Mouse (Mus musculus): ENCODE data around the gene Klrb1c. TPM values are rescaled to one million over a fixed set of nuclear protein-coding genes. Genes with fewer than 3 reads are reported as not detected.
"Not testable (repeated sequence)": the region's sequence is repeated elsewhere in the genome, so short reads cannot be mapped to it uniquely, and the experiment has no call there.

Klrb1c gene
- polyA plus RNA-seq, 1 experiment from 2014 or later = 0.25 TPM

GRCm38 (mm10) chr6:128761144-128761540, 27.9 kb downstream of the Klrb1c start:
- Histone ChIP-seq H3K27me3 (ENCODE audit: control insufficient read depth, insufficient read depth, low read depth, low read length) (no peaks in the 10 kb centered on the region), H3K4me2 (ENCODE audit: low read depth, low read length) (peak overlapping the region; percentile 52), H3K9ac (ENCODE audit: low read length) (peak overlapping the region; percentile 41), H3K4me3 (ENCODE audit: low read length) (peak overlapping the region; percentile 69), H3K36me3 (ENCODE audit: control insufficient read depth, insufficient read depth, low read length) (no peaks in the 10 kb centered on the region), H3K27ac (ENCODE audit: low read length) (0 out of 2 replicates have a peak overlapping the region, but pooled peaks have one; percentile 24), H3K4me1 (replicated peaks; ENCODE audit: control insufficient read depth, insufficient read depth, low read length) (peaks cover 5% of the 10 kb centered on the region; the same call in 1 of the 2 replicates), H3K9me3 (ENCODE audit: control insufficient read depth, low read length) (no peaks in the 10 kb centered on the region)
- no peak for ATAC-seq (ENCODE audit: low read depth)
- WGBS = 31% methylated on average over 5 of the region's 5 CpGs

GRCm38 (mm10) chr6:128760416-128761143, 28.4 kb downstream of the Klrb1c start:
- not testable (repeated sequence) for H3K4me1 ChIP-seq (replicated peaks; ENCODE audit: control insufficient read depth, insufficient read depth, low read length); H3K27me3 ChIP-seq (ENCODE audit: control insufficient read depth, insufficient read depth, low read depth, low read length); H3K36me3 ChIP-seq (ENCODE audit: control insufficient read depth, insufficient read depth, low read length); H3K9me3 ChIP-seq (ENCODE audit: control insufficient read depth, low read length)
- peak overlapping the region; percentile 69 for H3K4me3 ChIP-seq (ENCODE audit: low read length)
- WGBS = under 1% methylated on average over 43 of the region's 44 CpGs
- peak overlapping the region; percentile 52 for H3K4me2 ChIP-seq (ENCODE audit: low read depth, low read length)
- H3K9ac ChIP-seq (ENCODE audit: low read length) = peak overlapping the region; percentile 72
- ATAC-seq (ENCODE audit: low read depth) = peak; percentile 77
- H3K27ac ChIP-seq (ENCODE audit: low read length) = peak overlapping the region; percentile 86

GRCm38 (mm10) chr6:128760016-128760415, 29.0 kb downstream of the Klrb1c start:
- H3K36me3 ChIP-seq (ENCODE audit: control insufficient read depth, insufficient read depth, low read length); H3K4me1 ChIP-seq (replicated peaks; ENCODE audit: control insufficient read depth, insufficient read depth, low read length); H3K9me3 ChIP-seq (ENCODE audit: control insufficient read depth, low read length); H3K27me3 ChIP-seq (ENCODE audit: control insufficient read depth, insufficient read depth, low read depth, low read length): not testable (repeated sequence)
- Histone ChIP-seq H3K4me3 (ENCODE audit: low read length) (peak overlapping the region; percentile 69), H3K4me2 (ENCODE audit: low read depth, low read length) (peak overlapping the region; percentile 45), H3K9ac (ENCODE audit: low read length) (peak overlapping the region; percentile 72), H3K27ac (ENCODE audit: low read length) (peak overlapping the region; percentile 86)
- 0% methylated on average over 22 of the region's 22 CpGs for WGBS
- ATAC-seq (ENCODE audit: low read depth) = peak; percentile 49

- Histone ChIP-seq H3K4me2 (ENCODE audit: low read depth, low read length) (no peak overlapping the region), H3K4me3 (ENCODE audit: low read length) (no peak overlapping the region; the same call in 1 of the 2 replicates), H3K36me3 (ENCODE audit: control insufficient read depth, insufficient read depth, low read length) (no peaks in the 10 kb centered on the region), H3K9me3 (ENCODE audit: control insufficient read depth, low read length) (no peaks in the 10 kb centered on the region), H3K9ac (ENCODE audit: low read length) (no peak overlapping the region), H3K4me1 (replicated peaks; ENCODE audit: control insufficient read depth, insufficient read depth, low read length) (peaks cover 7% of the 10 kb centered on the region; the same call in 1 of the 2 replicates), H3K27ac (ENCODE audit: low read length) (no peak overlapping the region), H3K27me3 (ENCODE audit: control insufficient read depth, insufficient read depth, low read depth, low read length) (no peaks in the 10 kb centered on the region)
- 78% methylated on average over 5 of the region's 5 CpGs for WGBS
- ATAC-seq (ENCODE audit: low read depth) = no peak
Observed at GRCm38 (mm10) chr6:128759221-128759950, 29.6 kb downstream of the Klrb1c start.

- not testable (repeated sequence) for H3K4me2 ChIP-seq (ENCODE audit: low read depth, low read length); H3K9me3 ChIP-seq (ENCODE audit: control insufficient read depth, low read length); H3K4me3 ChIP-seq (ENCODE audit: low read length); H3K27me3 ChIP-seq (ENCODE audit: control insufficient read depth, insufficient read depth, low read depth, low read length); H3K27ac ChIP-seq (ENCODE audit: low read length); H3K36me3 ChIP-seq (ENCODE audit: control insufficient read depth, insufficient read depth, low read length); H3K9ac ChIP-seq (ENCODE audit: low read length); H3K4me1 ChIP-seq (replicated peaks; ENCODE audit: control insufficient read depth, insufficient read depth, low read length); ATAC-seq (ENCODE audit: low read depth)
- WGBS = 24% methylated on average over 4 of the region's 4 CpGs
Observed at GRCm38 (mm10) chr6:128755402-128755763, 33.6 kb downstream of the Klrb1c start.

GRCm38 (mm10) chr6:128754748-128755401, 34.1 kb downstream of the Klrb1c start:
- Histone ChIP-seq H3K4me3 (ENCODE audit: low read length) (0 out of 2 replicates have a peak overlapping the region, but pooled peaks have one; percentile 20), H3K4me2 (ENCODE audit: low read depth, low read length) (peak overlapping the region; percentile 36; the same call in 1 of the 2 replicates)

GRCm38 (mm10) chr6:128754265-128754664, 34.8 kb downstream of the Klrb1c start:
- not testable (repeated sequence) for H3K9me3 ChIP-seq (ENCODE audit: control insufficient read depth, low read length); H3K4me1 ChIP-seq (replicated peaks; ENCODE audit: control insufficient read depth, insufficient read depth, low read length); H3K27me3 ChIP-seq (ENCODE audit: control insufficient read depth, insufficient read depth, low read depth, low read length); H3K36me3 ChIP-seq (ENCODE audit: control insufficient read depth, insufficient read depth, low read length)
- Histone ChIP-seq H3K27ac (ENCODE audit: low read length) (peak overlapping the region; percentile 27), H3K4me2 (ENCODE audit: low read depth, low read length) (peak overlapping the region; percentile 36), H3K4me3 (ENCODE audit: low read length) (peak overlapping the region; percentile 20; the same call in 1 of the 2 replicates), H3K9ac (ENCODE audit: low read length) (peak overlapping the region; percentile 20; the same call in 1 of the 2 replicates)
- ATAC-seq (ENCODE audit: low read depth) = peak; percentile 89
- 20% methylated on average over 10 of the region's 10 CpGs for WGBS

More at GRCm38 (mm10) chr6:128754748-128755401, 34.1 kb downstream of the Klrb1c start:
- H3K9ac ChIP-seq (ENCODE audit: low read length); H3K27me3 ChIP-seq (ENCODE audit: control insufficient read depth, insufficient read depth, low read depth, low read length); H3K4me1 ChIP-seq (replicated peaks; ENCODE audit: control insufficient read depth, insufficient read depth, low read length); ATAC-seq (ENCODE audit: low read depth); H3K36me3 ChIP-seq (ENCODE audit: control insufficient read depth, insufficient read depth, low read length); H3K9me3 ChIP-seq (ENCODE audit: control insufficient read depth, low read length): not testable (repeated sequence)
- H3K27ac ChIP-seq (ENCODE audit: low read length) = peak overlapping the region; percentile 27; the same call in 1 of the 2 replicates
- WGBS = 63% methylated on average over 12 of the region's 12 CpGs

- H3K27me3 ChIP-seq (ENCODE audit: control insufficient read depth, insufficient read depth, low read depth, low read length); H3K4me3 ChIP-seq (ENCODE audit: low read length); H3K36me3 ChIP-seq (ENCODE audit: control insufficient read depth, insufficient read depth, low read length); H3K4me1 ChIP-seq (replicated peaks; ENCODE audit: control insufficient read depth, insufficient read depth, low read length); H3K9me3 ChIP-seq (ENCODE audit: control insufficient read depth, low read length); H3K9ac ChIP-seq (ENCODE audit: low read length): not testable (repeated sequence)
- Histone ChIP-seq H3K27ac (ENCODE audit: low read length) (peak overlapping the region; percentile 27; the same call in 1 of the 2 replicates), H3K4me2 (ENCODE audit: low read depth, low read length) (peak overlapping the region; percentile 36; the same call in 1 of the 2 replicates)
- 28% methylated on average over 8 of the region's 8 CpGs for WGBS
- peak; percentile 96 for ATAC-seq (ENCODE audit: low read depth)
Observed at GRCm38 (mm10) chr6:128753610-128754224, 35.3 kb downstream of the Klrb1c start.

Measured in lung, embryonic 16.5 days (tissue).